Mouse (Mus musculus) left cerebral cortex, postnatal 10 days (tissue): ENCODE measurements at regions not wholly inside any gene's neighbourhood (a gene's known extent, or its start where the extent isn't known, plus 50 kb on each side); places are given as distances from the start of the nearest gene placed in this dataset.
A peak's percentile ranks its signal among the peaks of the same experiment; 100 is the strongest.

Source experiments
- DNase-seq, 2 experiments: peaks; one replicate each; pipeline ENCODE4 v3.0.0; 2021 to 2022; ENCODE audit warnings: low spot score in 2 of 2, mixed read lengths in 1 of 2; ENCODE audit errors: extremely low spot score in 1 of 2
- intact Hi-C: fragments of 180-260 bp; cut with DNase I; formaldehyde crosslinking; loops from one replicate; pipeline ENCODE4 v1.15.1; 2025

GRCm38 (mm10) chr9:71058655-71059054 is 106.6 kb upstream of the Lipc start:
- intact Hi-C loops, result no loop called here
- DNase-seq, result no peak

GRCm38 (mm10) chr9:71056836-71057235 is 104.8 kb upstream of the Lipc start:
- no peak for DNase-seq
- intact Hi-C loops, result no loop called here

- peak in 1 of 2 experiments; percentile 38 for DNase-seq
- intact Hi-C loops, result no loop called here
These were observed 91.9 kb upstream of the Lipc start for GRCm38 (mm10) chr9:71043899-71044298.

- intact Hi-C loops, result no loop called here
- no peak for DNase-seq
These were observed 83.3 kb upstream of the Lipc start for GRCm38 (mm10) chr9:71035286-71035685.

- intact Hi-C loops, result no loop called here
- DNase-seq, result no peak
These were observed 80.1 kb upstream of the Lipc start for GRCm38 (mm10) chr9:71032156-71032555.

GRCm38 (mm10) chr9:71030203-71030921 is 78.3 kb upstream of the Lipc start:
- intact Hi-C loops, result no loop called here
- DNase-seq, result no peak

- no peak for DNase-seq
- intact Hi-C loops, result no loop called here
These were observed 76.1 kb upstream of the Lipc start for GRCm38 (mm10) chr9:71028102-71028501.

GRCm38 (mm10) chr9:71027626-71028025 is 75.6 kb upstream of the Lipc start:
- DNase-seq, result no peak
- intact Hi-C loops, result no loop called here

- no peak for DNase-seq
- intact Hi-C loops, result no loop called here
These were observed 73.2 kb upstream of the Lipc start for GRCm38 (mm10) chr9:71025196-71025595.

- DNase-seq, result no peak
- intact Hi-C loops, result no loop called here
These were observed 66.2 kb upstream of the Lipc start for GRCm38 (mm10) chr9:71018206-71018605.

GRCm38 (mm10) chr9:71017396-71018179 is 65.6 kb upstream of the Lipc start:
- no peak for DNase-seq
- intact Hi-C loops, result no loop called here

GRCm38 (mm10) chr9:71015942-71016341 is 63.9 kb upstream of the Lipc start:
- DNase-seq, result peak; percentile 25 to 30
- intact Hi-C loops, result no loop called here

- intact Hi-C loops, result no loop called here
- no peak for DNase-seq
These were observed 63.4 kb upstream of the Lipc start for GRCm38 (mm10) chr9:71015400-71015799.

GRCm38 (mm10) chr9:71012399-71012798 is 60.4 kb upstream of the Lipc start:
- no peak for DNase-seq
- intact Hi-C loops, result no loop called here

GRCm38 (mm10) chr9:71004631-71005030 is 52.6 kb upstream of the Lipc start:
- DNase-seq, result no peak
- intact Hi-C loops, result no loop called here
